Mouse (Mus musculus): ENCODE measurements at regions not wholly inside any gene's neighbourhood (a gene's known extent, or its start where the extent isn't known, plus 50 kb on each side); places are given as distances from the start of the nearest gene placed in this dataset.

DNA sequence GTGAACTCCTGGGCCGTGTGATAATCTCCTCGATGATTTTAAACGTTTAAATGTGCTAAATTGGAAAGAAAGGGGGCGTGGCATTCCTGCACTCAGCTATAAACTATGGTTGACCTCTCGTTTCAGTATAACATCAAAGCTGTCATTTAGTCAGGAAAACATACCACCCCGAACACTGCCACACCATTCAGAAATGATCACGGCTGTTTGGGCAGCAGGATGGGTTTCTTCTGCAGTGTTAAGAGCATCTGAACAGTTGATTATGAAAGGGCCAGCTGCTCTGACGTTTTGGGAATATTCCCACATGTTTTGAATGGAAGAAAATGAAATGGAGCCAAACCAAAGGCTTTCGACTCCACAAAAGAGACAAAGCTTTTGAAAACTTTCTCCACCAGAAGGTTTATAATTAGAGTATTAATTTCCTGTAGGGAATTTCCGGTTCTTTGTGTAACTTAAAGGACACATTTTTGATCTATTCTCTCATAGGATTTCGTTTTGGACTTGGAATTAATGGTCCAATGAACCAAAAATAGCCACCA, 85.5 kb upstream of the Arhgap24 start:
- DNase-seq (ENCODE audit: low spot score), result no peak
- Histone ChIP-seq H3K27me3 (ENCODE audit: insufficient read depth, low read length) (no peaks in the 10 kb centered on the region), H3K9me3 (replicated peaks) (peaks cover 46% of the 10 kb centered on the region), H3K36me3 (replicated peaks) (no peaks in the 10 kb centered on the region), H3K4me1 (ENCODE audit: insufficient read depth, low read depth, low read length) (no peaks in the 10 kb centered on the region), H3K4me3 (ENCODE audit: low read depth, low read length) (no peak overlapping the region)
- TF ChIP-seq CTCF (IDR thresholded peaks at IDR 0.05; ENCODE audit: low read depth, low read length) (no peak), GATA1 (IDR thresholded peaks at IDR 0.05; ENCODE audit: borderline replicate concordance, low read length) (no peak), TAL1 (conservative IDR thresholded peaks at IDR 0.05; ENCODE audit: low read depth, low read length) (no peak), POLR2AphosphoS5 (IDR thresholded peaks at IDR 0.05; ENCODE audit: insufficient replicate concordance, low read depth, low read length) (no peak), GATA2 (IDR thresholded peaks at IDR 0.05; ENCODE audit: borderline replicate concordance, low read depth, low read length) (no peak)
- no peak for ATAC-seq (ENCODE audit: extremely low read depth, insufficient number of reproducible peaks, low FRiP score, poor library complexity, severe bottlenecking)

DNA sequence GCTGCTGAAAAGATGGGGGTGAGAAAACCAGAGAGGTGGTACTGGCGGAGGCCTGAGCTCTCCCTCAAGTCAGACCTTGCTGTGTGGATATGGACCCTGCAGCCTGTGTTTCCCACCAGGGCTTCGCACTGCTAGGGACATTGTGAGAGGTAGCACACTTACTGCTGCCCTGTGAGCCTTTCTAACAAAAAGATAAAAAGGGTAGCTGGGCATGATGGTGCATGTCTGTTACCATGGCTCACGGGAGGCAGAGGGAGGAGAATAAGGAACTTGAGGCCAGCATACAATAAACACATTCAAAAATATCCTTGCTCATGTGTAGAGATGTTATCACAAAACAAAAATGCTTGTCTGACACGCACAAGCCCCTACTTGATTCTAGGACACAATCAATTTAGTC, 82.2 kb upstream of the Arhgap24 start:
- H3K36me3 ChIP-seq (replicated peaks), result no peaks in the 10 kb centered on the region
- H3K4me1 ChIP-seq (ENCODE audit: insufficient read depth, low read depth, low read length), result no peaks in the 10 kb centered on the region
- no peak for ATAC-seq (ENCODE audit: extremely low read depth, insufficient number of reproducible peaks, low FRiP score, poor library complexity, severe bottlenecking)
- no peak for DNase-seq (ENCODE audit: low spot score)
- TF ChIP-seq CTCF (IDR thresholded peaks at IDR 0.05; ENCODE audit: low read depth, low read length) (no peak), TAL1 (conservative IDR thresholded peaks at IDR 0.05; ENCODE audit: low read depth, low read length) (no peak), GATA2 (IDR thresholded peaks at IDR 0.05; ENCODE audit: borderline replicate concordance, low read depth, low read length) (no peak), GATA1 (IDR thresholded peaks at IDR 0.05; ENCODE audit: borderline replicate concordance, low read length) (no peak), POLR2AphosphoS5 (IDR thresholded peaks at IDR 0.05; ENCODE audit: insufficient replicate concordance, low read depth, low read length) (no peak)
- H3K9me3 ChIP-seq (replicated peaks), result peaks cover 42% of the 10 kb centered on the region
- H3K4me3 ChIP-seq (ENCODE audit: low read depth, low read length), result no peak overlapping the region
- H3K27me3 ChIP-seq (ENCODE audit: insufficient read depth, low read length), result no peaks in the 10 kb centered on the region

GRCm38 (mm10) chr5:102417642-102418041, 63.5 kb upstream of the Arhgap24 start:
- TF ChIP-seq GATA1 (IDR thresholded peaks at IDR 0.05; ENCODE audit: borderline replicate concordance, low read length) (no peak), CTCF (IDR thresholded peaks at IDR 0.05; ENCODE audit: low read depth, low read length) (no peak), POLR2AphosphoS5 (IDR thresholded peaks at IDR 0.05; ENCODE audit: insufficient replicate concordance, low read depth, low read length) (no peak), TAL1 (conservative IDR thresholded peaks at IDR 0.05; ENCODE audit: low read depth, low read length) (no peak), GATA2 (IDR thresholded peaks at IDR 0.05; ENCODE audit: borderline replicate concordance, low read depth, low read length) (no peak)
- no peaks in the 10 kb centered on the region for H3K4me1 ChIP-seq (ENCODE audit: insufficient read depth, low read depth, low read length)
- no peaks in the 10 kb centered on the region for H3K27me3 ChIP-seq (ENCODE audit: insufficient read depth, low read length)
- DNase-seq (ENCODE audit: low spot score) (no peak), ATAC-seq (ENCODE audit: extremely low read depth, insufficient number of reproducible peaks, low FRiP score, poor library complexity, severe bottlenecking) (no peak)
- H3K9me3 ChIP-seq (replicated peaks), result peaks cover 40% of the 10 kb centered on the region
- H3K4me3 ChIP-seq (ENCODE audit: low read depth, low read length), result no peak overlapping the region
- H3K36me3 ChIP-seq (replicated peaks), result no peaks in the 10 kb centered on the region

- Histone ChIP-seq H3K36me3 (replicated peaks) (no peaks in the 10 kb centered on the region), H3K4me3 (ENCODE audit: low read depth, low read length) (no peak overlapping the region), H3K4me1 (ENCODE audit: insufficient read depth, low read depth, low read length) (no peaks in the 10 kb centered on the region), H3K27me3 (ENCODE audit: insufficient read depth, low read length) (no peaks in the 10 kb centered on the region), H3K9me3 (replicated peaks) (peaks cover 42% of the 10 kb centered on the region)
- DNase-seq (ENCODE audit: low spot score), result no peak
- no peak for TF ChIP-seq POLR2AphosphoS5 (IDR thresholded peaks at IDR 0.05; ENCODE audit: insufficient replicate concordance, low read depth, low read length)
- no peak for TF ChIP-seq GATA2 (IDR thresholded peaks at IDR 0.05; ENCODE audit: borderline replicate concordance, low read depth, low read length)
- TF ChIP-seq CTCF (IDR thresholded peaks at IDR 0.05; ENCODE audit: low read depth, low read length), result no peak
- no peak for TF ChIP-seq TAL1 (conservative IDR thresholded peaks at IDR 0.05; ENCODE audit: low read depth, low read length)
- no peak for TF ChIP-seq GATA1 (IDR thresholded peaks at IDR 0.05; ENCODE audit: borderline replicate concordance, low read length)
- no peak for ATAC-seq (ENCODE audit: extremely low read depth, insufficient number of reproducible peaks, low FRiP score, poor library complexity, severe bottlenecking)
These were observed 62.1 kb upstream of the Arhgap24 start for GRCm38 (mm10) chr5:102419089-102419488.

DNA sequence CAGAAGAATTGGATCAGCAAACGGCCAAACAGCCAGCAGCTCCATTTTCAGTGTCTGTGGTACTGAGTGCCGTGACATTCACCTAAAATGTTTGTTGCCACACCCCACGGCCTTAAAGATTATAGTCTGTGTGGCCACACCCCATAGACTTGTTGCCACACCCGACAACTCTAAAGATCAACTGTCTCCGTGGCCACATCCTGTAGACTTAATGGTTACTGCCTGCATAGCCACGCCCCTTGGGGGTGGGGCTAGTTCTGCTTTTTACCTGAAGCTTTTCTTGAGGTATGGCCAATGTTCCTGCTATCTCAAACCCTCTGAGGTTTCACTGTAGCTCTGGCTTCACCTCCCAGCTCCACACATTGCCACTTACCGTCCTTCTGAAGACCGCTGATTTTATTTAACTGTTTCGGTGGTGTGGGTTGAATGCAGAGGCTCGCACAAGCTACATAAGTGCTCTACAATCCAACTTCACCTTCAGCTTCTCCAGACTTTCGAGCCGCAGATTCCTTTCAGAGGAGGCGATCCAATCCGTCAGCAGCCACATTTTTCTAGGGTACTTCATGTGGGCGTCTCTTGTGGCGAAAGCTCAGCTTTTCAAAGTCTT, 56.5 kb upstream of the Arhgap24 start:
- no peak for ATAC-seq (ENCODE audit: extremely low read depth, insufficient number of reproducible peaks, low FRiP score, poor library complexity, severe bottlenecking)
- no peak for TF ChIP-seq POLR2AphosphoS5 (IDR thresholded peaks at IDR 0.05; ENCODE audit: insufficient replicate concordance, low read depth, low read length)

GRCm38 (mm10) chr5:102428310-102428709, 52.9 kb upstream of the Arhgap24 start:
- H3K36me3 ChIP-seq (replicated peaks), result no peaks in the 10 kb centered on the region
- TF ChIP-seq GATA2 (IDR thresholded peaks at IDR 0.05; ENCODE audit: borderline replicate concordance, low read depth, low read length) (no peak), POLR2AphosphoS5 (IDR thresholded peaks at IDR 0.05; ENCODE audit: insufficient replicate concordance, low read depth, low read length) (no peak), TAL1 (conservative IDR thresholded peaks at IDR 0.05; ENCODE audit: low read depth, low read length) (no peak), CTCF (IDR thresholded peaks at IDR 0.05; ENCODE audit: low read depth, low read length) (no peak), GATA1 (IDR thresholded peaks at IDR 0.05; ENCODE audit: borderline replicate concordance, low read length) (no peak)
- H3K9me3 ChIP-seq (replicated peaks), result peaks cover 51% of the 10 kb centered on the region

More for the DNA sequence above, 56.5 kb upstream of the Arhgap24 start:
- Histone ChIP-seq H3K4me3 (ENCODE audit: low read depth, low read length) (no peak overlapping the region), H3K36me3 (replicated peaks) (no peaks in the 10 kb centered on the region), H3K9me3 (replicated peaks) (peaks cover 38% of the 10 kb centered on the region), H3K4me1 (ENCODE audit: insufficient read depth, low read depth, low read length) (no peaks in the 10 kb centered on the region), H3K27me3 (ENCODE audit: insufficient read depth, low read length) (no peaks in the 10 kb centered on the region)
- DNase-seq (ENCODE audit: low spot score), result no peak

More at GRCm38 (mm10) chr5:102428310-102428709, 52.9 kb upstream of the Arhgap24 start:
- no peaks in the 10 kb centered on the region for H3K4me1 ChIP-seq (ENCODE audit: insufficient read depth, low read depth, low read length)
- no peak overlapping the region for H3K4me3 ChIP-seq (ENCODE audit: low read depth, low read length)
- no peak for DNase-seq (ENCODE audit: low spot score)
- no peaks in the 10 kb centered on the region for H3K27me3 ChIP-seq (ENCODE audit: insufficient read depth, low read length)
- no peak for ATAC-seq (ENCODE audit: extremely low read depth, insufficient number of reproducible peaks, low FRiP score, poor library complexity, severe bottlenecking)

Measured in G1E (cell line).